Mouse (Mus musculus): ENCODE measurements at regions not wholly inside any gene's neighbourhood (a gene's known extent, or its start where the extent isn't known, plus 50 kb on each side); places are given as distances from the start of the nearest gene placed in this dataset.

DNA sequence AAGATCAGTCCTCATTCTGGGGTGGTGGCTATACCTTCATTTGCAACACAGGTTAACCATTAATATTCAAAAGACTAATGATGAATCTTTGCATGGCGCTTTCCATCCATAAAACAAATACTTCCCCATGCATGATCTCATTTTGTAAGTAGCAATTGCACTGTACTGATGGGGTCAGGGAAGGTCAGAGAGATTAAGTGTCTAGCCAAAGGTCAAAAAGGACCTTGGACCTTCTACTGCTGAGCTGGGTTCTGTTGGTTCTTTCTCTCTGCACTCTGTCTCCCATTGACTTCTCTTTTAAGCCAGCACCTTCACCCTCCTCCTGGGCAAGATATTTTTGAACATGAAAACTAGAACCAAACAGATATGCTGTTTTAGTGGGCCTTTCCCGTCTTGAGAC lies 161.9 kb upstream of the Bcl6 start:
- no peak for DNase-seq (ENCODE audit: low spot score in 2 of 2)

DNA sequence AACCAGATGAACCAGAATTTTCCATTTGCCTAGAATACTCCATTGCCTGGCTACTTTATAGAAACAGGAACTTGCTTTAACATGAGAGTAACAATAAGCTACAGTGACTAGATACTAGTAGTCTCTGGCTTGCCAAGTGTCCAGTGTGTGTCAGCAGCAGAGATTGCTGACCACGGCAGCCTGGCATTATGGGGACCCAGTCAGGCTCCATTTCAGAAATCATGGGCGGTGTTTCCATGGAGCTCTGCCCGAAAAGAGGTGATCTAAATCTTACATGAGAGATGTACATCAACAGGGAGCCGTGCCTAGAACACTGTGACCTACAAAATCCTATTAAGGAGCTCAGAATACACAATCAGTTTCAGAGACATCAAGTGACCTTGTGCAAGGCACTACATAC lies 160.8 kb upstream of the Bcl6 start:
- no peak for DNase-seq (ENCODE audit: low spot score in 2 of 2)

DNA sequence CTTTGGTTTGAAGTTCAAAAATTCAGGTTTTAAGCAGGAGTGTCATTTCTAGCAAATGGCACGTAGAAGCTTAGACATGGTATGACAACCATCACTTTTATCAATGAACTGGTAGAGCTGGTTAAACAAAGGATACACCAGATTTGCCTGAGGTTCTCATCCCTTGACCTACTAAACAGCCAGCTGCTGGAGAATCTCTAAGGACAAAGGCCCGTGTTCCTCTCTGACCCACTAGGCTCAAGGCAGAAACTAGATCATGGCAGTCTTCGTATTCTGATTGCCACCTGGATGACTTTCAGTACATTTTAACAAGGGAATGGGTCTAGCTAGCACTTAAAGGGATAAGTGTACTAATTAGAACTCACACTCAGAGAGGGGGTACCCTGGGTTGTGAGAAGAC lies 155.2 kb upstream of the Bcl6 start:
- no peak for DNase-seq (ENCODE audit: low spot score in 2 of 2)

DNA sequence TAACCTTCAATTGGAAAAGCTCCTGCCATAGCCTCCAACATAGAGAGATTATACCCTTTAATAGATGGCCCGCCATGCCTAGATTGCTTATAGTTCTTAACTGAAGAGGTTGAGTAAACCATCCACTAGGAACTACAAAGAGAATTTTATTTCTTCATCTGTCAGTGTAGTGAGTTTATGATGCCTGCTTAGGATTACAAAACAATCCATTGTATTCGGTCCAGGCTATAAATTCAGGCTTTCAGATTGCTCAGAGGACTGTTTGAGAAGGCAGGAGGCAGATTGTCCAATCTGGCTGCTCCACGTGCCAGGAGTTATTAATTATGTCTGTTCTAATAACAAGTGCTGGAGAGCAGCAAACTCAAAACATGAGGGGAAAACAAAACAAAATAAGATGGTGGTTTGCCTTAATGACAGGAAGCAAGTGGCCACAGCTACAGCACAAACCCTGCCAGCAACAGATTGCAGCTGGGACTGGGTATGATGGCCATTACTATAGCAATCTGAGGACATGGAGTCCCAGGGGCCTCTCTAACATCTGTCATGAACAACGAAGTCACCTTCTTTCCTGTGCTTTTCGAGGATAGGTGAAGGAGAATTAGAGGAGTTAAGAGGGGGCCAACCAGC lies 154.4 kb upstream of the Bcl6 start:
- DNase-seq (ENCODE audit: low spot score in 2 of 2) = no peak

DNA sequence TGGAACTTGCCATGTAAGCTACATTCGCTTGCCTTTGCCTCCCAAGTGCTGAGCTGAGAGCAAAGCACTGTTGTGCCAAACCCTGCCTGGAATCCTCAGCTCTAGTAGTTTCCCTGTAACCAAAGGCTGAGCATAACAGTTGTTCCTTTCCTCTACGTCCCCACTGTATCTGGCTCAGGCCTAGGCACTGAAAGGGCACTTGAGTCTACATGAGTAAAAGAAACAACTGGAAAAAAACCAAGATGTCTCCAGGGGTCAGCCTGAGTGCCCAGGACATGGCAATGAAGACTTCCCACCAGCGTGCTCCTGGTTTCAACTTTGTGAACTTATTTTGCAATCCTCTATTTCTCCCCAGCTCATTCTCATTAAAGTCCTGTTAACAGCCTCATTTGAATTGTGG lies 150.5 kb upstream of the Bcl6 start:
- DNase-seq (ENCODE audit: low spot score in 2 of 2) = no peak

DNA sequence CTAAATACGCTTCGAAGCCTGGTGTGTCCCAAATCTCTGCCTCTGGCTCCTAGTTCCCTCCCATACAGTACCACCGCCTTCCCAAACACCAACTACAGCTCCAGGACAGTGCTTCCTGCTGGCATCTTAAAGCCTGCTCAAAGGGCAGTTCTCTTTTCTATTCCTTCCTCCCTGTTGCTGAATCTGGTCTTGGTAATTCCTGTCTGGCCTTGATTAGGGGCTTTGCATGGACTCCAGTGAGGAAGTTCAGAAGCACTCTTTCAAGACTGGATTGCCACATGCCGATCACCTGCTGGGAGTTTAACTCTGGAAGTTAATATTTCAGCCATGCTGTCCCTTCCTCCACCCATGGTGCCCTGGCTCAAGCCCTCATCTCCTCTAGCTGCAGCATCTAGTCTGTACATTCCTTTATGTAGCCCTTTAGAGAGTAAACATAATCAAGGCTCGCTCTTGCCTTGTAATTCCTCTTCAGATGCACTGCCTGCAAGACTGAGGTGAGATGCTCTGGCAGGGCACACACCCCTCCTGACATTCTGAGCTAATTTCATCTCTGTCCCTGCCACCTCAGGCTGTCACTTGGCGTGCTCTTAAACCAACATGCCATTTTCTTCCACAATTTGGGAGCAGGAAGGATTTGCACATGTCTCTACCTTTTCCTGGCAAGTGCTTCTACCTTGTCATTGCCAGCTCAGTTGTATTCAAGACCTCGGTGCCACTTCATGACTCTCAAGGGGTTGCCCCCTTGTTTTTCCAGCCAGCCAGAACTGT lies 148.8 kb upstream of the Bcl6 start:
- DNase-seq (ENCODE audit: low spot score in 2 of 2) = no peak

DNA sequence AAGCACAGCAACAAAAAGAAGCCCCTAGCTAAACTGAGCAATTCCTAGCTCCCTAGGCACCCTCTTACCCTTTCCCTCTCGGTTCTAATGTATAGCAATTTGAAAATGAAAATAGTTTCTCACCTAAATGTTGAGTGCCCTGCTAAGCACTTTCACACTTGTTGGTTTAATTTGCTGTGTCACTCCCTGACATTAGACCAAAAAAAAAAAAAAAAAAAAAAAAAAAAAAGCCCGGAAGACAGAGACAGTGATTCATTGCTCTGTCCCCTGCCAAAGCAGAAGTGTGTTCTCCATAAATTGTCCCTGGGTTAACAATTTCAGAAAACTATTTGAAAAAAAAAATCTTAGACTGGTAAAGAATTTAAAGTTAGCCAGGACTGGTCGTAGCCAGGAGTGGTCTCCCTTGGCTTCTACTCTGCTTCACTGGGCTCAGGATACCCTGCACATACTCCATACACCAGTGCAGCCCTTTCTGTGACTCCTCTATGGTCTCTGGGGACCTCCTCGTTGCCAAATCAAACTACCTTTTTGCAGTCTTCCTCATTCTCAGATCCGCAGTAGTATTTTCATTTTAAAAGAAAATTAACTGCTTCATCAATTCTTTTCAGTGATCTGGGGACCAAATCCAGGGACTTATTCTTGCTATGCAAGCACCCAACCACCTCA lies 148.0 kb upstream of the Bcl6 start:
- no peak for DNase-seq (ENCODE audit: low spot score in 2 of 2)

DNA sequence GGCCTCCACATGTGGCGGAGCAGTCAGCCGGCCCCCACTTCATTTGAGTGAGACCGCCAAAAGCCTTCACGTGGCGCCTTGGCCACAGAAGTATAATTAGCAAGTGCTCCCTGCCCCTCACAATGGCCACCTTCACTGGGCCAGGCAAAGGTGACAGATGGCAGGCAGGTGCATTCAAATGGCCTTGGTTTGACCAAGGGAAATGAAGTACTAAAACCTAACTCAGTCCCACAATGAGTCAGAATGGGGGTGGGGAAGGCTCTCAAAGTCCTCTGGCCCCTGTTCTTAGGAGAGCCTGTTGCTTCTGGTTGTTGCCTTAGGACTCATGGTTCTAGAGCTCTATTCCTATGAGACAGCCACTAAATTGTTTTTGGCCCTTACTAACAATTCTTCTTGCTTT lies 147.2 kb upstream of the Bcl6 start:
- DNase-seq (ENCODE audit: low spot score in 2 of 2) = no peak

DNA sequence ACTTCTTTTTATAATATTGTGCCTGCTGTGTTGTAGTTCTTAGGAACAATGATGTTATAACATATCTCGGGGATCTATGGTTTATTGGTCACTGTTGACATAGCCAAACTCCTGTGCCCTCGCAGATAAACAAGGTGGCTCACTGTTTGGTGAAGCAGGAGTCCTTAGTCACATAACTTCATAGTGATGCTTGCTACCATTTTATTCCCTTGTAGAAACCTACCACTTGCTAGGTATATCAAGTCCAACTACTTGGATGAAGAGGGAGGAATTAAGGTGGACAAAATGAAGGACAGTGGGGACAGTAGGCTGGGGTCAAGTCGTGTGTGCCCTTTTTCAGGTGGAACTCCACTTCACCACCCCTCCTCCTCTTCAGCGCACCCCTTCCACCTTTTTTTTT lies 146.7 kb upstream of the Bcl6 start:
- DNase-seq (ENCODE audit: low spot score in 2 of 2) = no peak

DNA sequence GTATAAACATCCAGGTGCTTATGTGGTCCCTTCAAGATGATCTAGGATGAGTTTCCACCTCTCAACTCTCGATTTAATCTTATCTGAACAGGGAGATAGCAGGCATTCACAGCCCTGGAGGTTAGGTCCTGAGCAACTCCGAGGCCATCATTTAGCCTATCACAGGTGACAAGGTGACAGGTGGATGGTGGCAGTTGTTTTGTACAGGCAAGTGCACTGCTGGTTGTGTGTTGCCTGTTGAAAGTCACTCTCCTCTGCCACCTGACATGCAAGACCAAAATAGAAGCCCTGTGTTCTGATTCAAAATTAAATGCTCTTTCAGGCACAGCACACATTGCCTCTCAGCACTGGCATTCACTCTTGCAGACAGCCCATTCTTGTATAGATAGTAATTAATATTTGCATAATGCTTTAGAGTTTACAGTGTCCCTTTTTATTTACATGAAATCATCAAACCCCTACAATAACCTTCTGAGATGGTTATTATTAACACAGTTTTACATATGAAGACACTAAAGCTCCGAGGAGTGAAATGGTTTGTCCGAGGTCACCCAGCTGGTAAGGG lies 145.9 kb upstream of the Bcl6 start:
- DNase-seq (ENCODE audit: low spot score in 2 of 2) = no peak

DNA sequence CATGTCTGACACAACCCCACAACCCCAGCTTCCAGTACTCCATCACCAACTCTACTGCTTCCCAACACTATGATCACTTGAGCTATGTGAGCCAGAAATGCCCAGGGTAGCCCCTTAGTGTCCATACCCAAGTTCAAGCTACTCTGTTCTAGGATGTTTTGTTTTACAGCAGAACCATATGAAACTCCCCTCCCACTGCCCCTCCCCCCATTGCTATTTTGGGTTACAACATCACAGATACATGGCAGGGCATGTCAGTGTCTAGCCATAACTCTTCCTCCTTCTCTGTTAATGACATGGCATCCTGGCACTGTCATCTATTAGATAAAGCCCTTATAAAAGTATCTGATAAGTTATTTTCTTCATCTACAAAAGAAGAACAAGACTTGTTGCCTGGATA lies 142.0 kb upstream of the Bcl6 start:
- no peak for DNase-seq (ENCODE audit: low spot score in 2 of 2)

DNA sequence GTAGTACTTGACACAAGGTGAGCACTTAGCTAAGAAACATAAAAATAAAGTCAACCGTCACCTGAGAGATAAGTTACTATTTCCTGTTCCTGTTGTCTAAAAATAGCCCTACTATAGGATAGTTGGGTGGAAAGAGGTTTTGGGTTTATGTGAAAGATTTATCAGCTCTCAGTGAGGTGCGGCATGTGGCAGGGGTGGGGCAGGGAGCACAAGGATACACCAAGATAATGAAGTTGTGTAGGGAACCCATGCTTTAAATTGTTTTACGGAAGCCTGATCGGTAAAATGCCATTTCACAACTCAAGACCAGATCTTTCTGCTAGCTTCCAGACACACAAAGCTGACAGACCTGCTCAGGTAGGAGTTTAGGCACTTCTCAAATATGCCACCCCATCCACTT lies 141.0 kb upstream of the Bcl6 start:
- no peak for DNase-seq (ENCODE audit: low spot score in 2 of 2)

DNA sequence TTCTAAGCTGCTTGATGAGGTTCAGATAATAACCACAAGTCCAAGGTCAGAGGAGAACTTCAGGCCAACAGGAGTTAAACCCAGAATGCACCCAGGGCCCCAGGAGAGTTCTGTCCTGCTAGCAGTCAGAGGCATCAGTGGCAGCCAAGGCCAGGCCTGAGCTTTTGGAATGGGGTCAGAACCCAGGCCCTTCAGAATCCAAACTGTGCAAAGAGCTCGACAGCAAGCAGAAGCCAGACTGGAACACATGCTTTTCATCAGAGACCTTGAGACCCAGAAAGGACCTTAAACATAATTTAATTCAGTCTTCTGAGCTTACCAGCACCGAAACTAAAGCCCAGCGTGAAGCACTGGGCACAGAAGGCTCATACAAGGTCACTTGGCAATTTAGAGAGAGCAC lies 139.9 kb upstream of the Bcl6 start:
- DNase-seq (ENCODE audit: low spot score in 2 of 2) = no peak

DNA sequence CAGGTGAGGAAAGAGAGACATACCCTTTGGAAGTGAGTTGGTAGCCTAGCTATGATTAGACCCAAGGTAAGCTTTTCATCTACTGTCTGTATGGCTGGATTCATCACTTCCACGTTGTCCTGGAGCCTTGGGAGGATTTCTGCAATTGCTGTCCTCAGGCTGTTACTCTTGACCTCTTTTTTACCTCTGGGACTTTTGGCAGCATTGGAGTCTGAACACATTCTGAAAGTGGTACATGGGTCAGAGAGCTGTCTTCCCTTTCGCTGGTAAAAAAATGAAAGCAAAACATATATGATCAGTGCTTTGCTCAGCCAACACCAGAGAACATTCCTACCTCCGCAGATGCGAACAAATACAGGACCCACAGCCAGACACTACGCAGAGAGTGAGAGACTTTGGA lies 136.1 kb upstream of the Bcl6 start:
- no peak for DNase-seq (ENCODE audit: low spot score in 2 of 2)

DNA sequence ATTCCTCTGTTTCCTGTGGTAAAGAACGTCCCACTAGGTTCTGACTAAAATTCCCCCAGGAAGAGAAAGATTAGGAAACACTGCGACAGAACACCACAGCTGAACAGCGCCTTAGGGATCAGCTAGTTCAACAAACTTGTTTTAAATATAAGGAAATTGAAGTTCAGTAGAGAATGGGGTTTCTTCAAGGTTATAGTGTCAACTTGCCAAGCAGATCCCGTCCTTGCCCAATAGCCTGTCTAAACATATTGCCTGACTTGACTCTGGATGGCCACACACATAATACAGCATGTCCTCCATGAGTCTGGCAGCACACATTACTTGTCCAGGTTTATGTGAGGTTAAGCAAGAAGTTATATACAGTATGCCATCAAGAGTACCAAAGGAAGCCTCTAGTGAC lies 135.4 kb upstream of the Bcl6 start:
- no peak for DNase-seq (ENCODE audit: low spot score in 2 of 2)

DNA sequence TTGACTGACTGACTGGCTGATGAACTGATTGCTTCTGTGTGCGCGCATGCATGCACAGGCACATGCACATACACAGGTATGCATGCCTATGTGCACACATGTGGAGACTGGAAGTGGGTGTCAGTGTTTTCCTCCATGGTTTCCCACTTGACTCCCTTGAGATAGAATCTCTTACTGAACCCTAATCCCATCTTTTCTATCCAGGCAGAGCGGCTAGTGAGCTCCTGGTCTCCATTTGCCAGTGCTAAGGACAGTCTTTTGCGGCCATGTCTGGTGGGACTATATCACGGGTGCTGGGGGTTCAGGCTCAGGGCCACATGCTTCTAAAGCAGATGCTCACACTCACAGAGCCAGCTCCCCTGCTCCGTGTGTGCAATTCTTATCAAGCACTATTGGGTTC lies 133.0 kb upstream of the Bcl6 start:
- DNase-seq (ENCODE audit: low spot score in 2 of 2) = no peak

DNA sequence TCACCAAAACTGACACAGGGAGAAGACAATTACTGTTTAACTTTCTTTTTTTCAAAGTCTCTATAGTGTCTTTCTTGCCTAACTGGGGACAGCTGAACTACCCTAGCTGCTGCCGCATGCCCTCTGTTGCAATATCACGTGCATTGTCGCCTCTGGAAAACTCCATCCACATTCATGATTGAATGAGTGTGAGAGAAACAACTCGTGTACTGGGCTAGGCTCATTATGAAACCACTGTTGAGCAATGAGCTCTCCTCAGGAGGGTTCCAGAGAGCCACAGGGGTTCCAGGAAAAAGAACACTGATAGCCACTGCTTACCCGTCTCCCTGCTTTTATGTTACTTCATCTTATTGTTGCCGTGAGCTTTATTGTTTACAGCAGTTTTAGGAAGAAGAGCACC lies 132.2 kb upstream of the Bcl6 start:
- no peak for DNase-seq (ENCODE audit: low spot score in 2 of 2)

DNA sequence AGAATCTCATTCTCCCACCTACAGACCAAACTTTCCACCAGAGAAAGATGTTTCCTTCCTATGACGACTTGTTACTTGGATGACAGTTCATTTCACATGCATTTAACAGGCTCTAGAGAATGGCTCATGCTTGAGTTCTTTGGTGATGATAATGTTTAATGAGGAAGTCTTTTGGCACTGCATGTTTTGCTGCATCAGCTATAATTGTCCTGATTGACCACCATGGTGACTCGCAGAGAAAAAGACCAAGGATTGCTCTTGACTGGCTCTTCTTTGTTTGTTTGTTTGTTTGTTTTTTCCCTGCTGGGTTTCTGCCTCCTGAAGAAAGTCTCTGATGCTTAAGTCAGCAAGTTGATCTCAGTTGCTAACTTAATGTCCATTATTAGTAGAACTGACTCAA lies 129.8 kb upstream of the Bcl6 start:
- DNase-seq (ENCODE audit: low spot score in 2 of 2) = no peak

DNA sequence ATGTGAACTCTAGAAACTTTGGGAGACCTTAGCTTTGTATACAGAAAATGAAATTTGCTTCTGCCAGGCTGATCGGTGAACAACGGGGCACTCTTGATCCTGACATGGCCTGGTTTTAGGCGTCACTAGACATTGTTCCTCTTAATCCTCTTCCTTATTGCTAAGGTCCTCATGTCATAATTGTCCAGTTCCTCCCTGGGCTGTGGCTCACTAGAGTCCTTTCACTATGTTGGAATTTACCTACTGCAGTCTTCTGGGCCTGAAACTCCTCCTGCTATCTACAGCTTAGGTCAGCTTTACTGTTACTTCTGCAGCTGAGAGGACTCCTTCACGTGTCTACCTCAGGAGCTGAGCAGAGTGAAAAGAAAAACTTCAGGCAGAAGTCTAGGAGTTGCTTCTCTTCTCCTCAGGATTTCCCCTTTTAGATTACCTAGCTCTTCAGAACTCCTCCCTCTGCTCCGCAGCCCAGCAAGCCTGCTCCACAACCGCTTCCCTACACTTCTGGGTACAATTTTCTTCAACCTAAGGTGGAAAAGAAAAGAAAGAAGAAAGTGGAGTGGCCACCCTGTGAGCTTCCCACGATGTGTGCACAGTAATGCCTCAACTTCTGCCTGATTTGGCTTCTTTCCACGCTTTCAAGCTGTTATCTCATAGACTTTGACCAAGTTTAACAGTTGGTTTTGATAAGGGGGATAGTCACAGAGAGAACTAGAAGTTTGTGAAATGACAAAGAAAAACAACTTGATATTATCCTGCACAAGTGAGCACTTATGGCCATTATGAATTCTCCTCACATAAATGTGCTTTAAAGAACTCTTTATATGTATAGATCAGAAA lies 114.4 kb upstream of the Bcl6 start:
- no peak for DNase-seq (ENCODE audit: low spot score in 2 of 2)

DNA sequence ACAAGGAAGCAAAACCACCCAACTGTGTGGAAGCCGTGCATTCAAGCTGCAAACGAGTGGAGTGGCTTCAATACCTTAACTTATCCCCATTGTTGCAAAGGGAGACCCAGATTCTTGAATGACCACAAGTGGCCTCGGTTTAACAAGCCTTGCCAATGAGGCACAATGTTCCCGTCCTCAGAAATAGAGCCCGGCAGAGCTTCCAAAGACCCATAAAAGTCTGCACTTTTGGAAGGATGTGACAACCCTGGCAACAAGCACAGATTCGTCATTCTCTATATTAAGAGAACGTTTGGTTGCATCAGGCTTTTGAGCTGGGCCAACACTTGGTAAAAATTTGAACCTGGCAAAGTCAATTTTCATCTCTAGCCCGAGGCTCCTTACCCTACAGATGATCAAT lies 108.9 kb upstream of the Bcl6 start:
- DNase-seq (ENCODE audit: low spot score in 2 of 2) = no peak

DNA sequence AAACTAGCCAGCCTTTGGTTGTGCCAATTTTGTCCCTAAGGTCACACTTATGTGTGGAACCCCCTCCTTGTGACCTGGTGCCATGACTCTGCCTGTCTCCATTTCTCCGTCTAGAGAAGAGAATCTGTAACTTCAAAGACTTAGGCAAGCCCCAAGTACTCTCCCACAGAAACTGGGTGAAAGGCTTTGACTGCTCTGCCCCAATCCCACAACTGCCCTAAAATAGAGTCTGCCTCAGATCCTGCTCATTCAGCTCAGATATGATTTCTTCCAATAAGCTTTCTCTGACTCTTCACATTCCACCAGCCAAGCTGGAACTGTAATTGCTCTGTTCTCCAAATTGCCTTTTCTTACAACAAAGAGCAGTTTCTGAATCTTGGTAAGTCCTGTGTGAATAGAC lies 107.4 kb upstream of the Bcl6 start:
- DNase-seq (ENCODE audit: low spot score in 2 of 2) = no peak

DNA sequence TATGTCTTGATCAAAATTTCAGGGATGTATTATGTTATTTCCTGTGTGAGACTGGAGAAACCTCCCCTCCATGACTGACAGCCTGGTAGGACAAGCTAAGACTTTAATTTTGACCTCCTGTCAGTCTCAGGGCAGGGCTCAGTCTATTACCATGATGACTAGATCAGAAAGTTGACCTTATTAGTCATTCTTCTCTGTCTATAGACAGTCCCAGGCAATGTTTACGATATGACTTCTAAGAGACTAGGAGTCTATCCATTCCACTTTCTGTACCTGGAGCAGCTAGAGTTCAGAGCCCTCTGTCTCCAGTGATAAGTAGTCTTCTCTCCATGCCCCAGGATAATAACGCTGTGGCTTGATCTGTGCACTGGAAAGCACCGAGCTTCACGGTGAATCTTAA lies 107.0 kb upstream of the Bcl6 start:
- DNase-seq (ENCODE audit: low spot score in 2 of 2) = no peak

Measured in urinary bladder, postnatal 4 days (tissue).